Mouse (Mus musculus): ENCODE measurements around the gene Col19a1.

The Col19a1 gene

GRCm38 (mm10) chr1:24461305-24461887 is 125.9 kb downstream of the Col19a1 start:
- no peak for DNase-seq (ENCODE audit: low spot score)

- no peak for DNase-seq (ENCODE audit: low spot score)
Measured at GRCm38 (mm10) chr1:24458015-24458414, 129.3 kb downstream of the Col19a1 start.

GRCm38 (mm10) chr1:24452572-24453269 is 134.6 kb downstream of the Col19a1 start:
- no peak for DNase-seq (ENCODE audit: low spot score)

GRCm38 (mm10) chr1:24452159-24452558 is 135.1 kb downstream of the Col19a1 start:
- no peak for DNase-seq (ENCODE audit: low spot score)

GRCm38 (mm10) chr1:24437425-24437824 is 149.8 kb downstream of the Col19a1 start:
- DNase-seq (ENCODE audit: low spot score) = no peak

GRCm38 (mm10) chr1:24428306-24428705 is 159.0 kb downstream of the Col19a1 start:
- no peak for DNase-seq (ENCODE audit: low spot score)

GRCm38 (mm10) chr1:24378125-24378821 is 209.0 kb downstream of the Col19a1 start:
- no peak for DNase-seq (ENCODE audit: low spot score)

- DNase-seq (ENCODE audit: low spot score) = no peak
Measured at GRCm38 (mm10) chr1:24374902-24375301, 212.4 kb downstream of the Col19a1 start.

GRCm38 (mm10) chr1:24373671-24374070 is 213.6 kb downstream of the Col19a1 start:
- no peak for DNase-seq (ENCODE audit: low spot score)

- no peak for DNase-seq (ENCODE audit: low spot score)
Measured at GRCm38 (mm10) chr1:24372471-24373258, 214.6 kb downstream of the Col19a1 start.

GRCm38 (mm10) chr1:24367570-24368517 is 219.4 kb downstream of the Col19a1 start:
- DNase-seq (ENCODE audit: low spot score) = peak; percentile 23

GRCm38 (mm10) chr1:24364775-24365174 is 222.5 kb downstream of the Col19a1 start:
- DNase-seq (ENCODE audit: low spot score) = no peak

GRCm38 (mm10) chr1:24361990-24362635 is 225.2 kb downstream of the Col19a1 start:
- DNase-seq (ENCODE audit: low spot score) = no peak

- DNase-seq (ENCODE audit: low spot score) = no peak
Measured at GRCm38 (mm10) chr1:24349462-24350217, 237.6 kb downstream of the Col19a1 start.

GRCm38 (mm10) chr1:24347621-24348160 is 239.6 kb downstream of the Col19a1 start:
- DNase-seq (ENCODE audit: low spot score) = no peak

- no peak for DNase-seq (ENCODE audit: low spot score)
Measured at GRCm38 (mm10) chr1:24337556-24338275, 249.6 kb downstream of the Col19a1 start.

GRCm38 (mm10) chr1:24336051-24336450 is 251.2 kb downstream of the Col19a1 start:
- DNase-seq (ENCODE audit: low spot score) = no peak

- DNase-seq (ENCODE audit: low spot score) = no peak
Measured at GRCm38 (mm10) chr1:24316961-24317589, 270.2 kb downstream of the Col19a1 start.
